Mouse (Mus musculus): ENCODE measurements around the gene L2hgdh. TPM values are rescaled to one million over a fixed set of nuclear protein-coding genes. Genes with fewer than 3 reads are reported as not detected.

L2hgdh gene
- total RNA-seq (2021), result 10 to 100 TPM; 14.6 to 19.6 TPM
- long read RNA-seq, transcript L2hgdh-201 (10 exons, 3,340 nt), result major isoform, 10 of 14 reads
- long read RNA-seq, partial matches to known transcripts, result 2 of 14 reads
- long read RNA-seq, other reads (novel, unspliced or antisense), result 2 of 14 reads

GRCm38 (mm10) chr12:69724711-69725460 lies at the start of gene L2hgdh, which contains the start of gene Atp5s:
Gene L2hgdh (minus strand): TSS chr12:69724873.
Gene Atp5s (plus strand): TSS chr12:69724950.
- peak; percentile 91 to 97 for DNase-seq (ENCODE audit: low spot score in 2 of 2)

- DNase-seq (ENCODE audit: low spot score in 2 of 2), result no peak
Observed at GRCm38 (mm10) chr12:69768841-69769240, 44.2 kb upstream of the L2hgdh start.

GRCm38 (mm10) chr12:69767476-69768258 lies 43.0 kb upstream of the L2hgdh start:
- no peak for DNase-seq (ENCODE audit: low spot score in 2 of 2)

GRCm38 (mm10) chr12:69766185-69766904 lies 41.7 kb upstream of the L2hgdh start:
- no peak for DNase-seq (ENCODE audit: low spot score in 2 of 2)

GRCm38 (mm10) chr12:69765543-69765942 lies 40.9 kb upstream of the L2hgdh start:
- DNase-seq (ENCODE audit: low spot score in 2 of 2), result no peak

DNA sequence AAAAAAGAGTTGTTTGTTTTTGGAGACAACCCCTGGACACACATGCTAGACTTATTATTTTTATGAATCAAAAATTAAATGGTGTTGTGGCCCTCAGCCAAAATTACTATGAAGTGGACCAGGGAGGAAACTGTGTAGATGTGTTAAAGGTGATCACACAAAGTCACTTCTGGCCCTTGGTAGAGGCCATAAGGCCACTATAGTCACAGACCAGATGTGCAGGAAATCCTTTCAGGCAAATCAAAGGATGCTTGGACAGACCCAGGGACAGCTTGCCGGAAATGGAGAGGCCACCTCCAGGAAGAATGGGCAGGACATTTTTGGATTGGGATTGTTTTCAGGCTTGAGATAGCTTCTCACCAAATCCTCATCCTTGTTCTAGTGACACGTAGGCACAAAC lies 36.9 kb upstream of the L2hgdh start:
- no peak for DNase-seq (ENCODE audit: low spot score in 2 of 2)

GRCm38 (mm10) chr12:69760743-69761406 lies 36.2 kb upstream of the L2hgdh start:
- DNase-seq (ENCODE audit: low spot score in 2 of 2), result no peak

- no peak for DNase-seq (ENCODE audit: low spot score in 2 of 2)
Observed at GRCm38 (mm10) chr12:69760014-69760413, 35.3 kb upstream of the L2hgdh start.

GRCm38 (mm10) chr12:69759267-69759885 lies 34.7 kb upstream of the L2hgdh start:
- DNase-seq (ENCODE audit: low spot score in 2 of 2), result no peak

DNA sequence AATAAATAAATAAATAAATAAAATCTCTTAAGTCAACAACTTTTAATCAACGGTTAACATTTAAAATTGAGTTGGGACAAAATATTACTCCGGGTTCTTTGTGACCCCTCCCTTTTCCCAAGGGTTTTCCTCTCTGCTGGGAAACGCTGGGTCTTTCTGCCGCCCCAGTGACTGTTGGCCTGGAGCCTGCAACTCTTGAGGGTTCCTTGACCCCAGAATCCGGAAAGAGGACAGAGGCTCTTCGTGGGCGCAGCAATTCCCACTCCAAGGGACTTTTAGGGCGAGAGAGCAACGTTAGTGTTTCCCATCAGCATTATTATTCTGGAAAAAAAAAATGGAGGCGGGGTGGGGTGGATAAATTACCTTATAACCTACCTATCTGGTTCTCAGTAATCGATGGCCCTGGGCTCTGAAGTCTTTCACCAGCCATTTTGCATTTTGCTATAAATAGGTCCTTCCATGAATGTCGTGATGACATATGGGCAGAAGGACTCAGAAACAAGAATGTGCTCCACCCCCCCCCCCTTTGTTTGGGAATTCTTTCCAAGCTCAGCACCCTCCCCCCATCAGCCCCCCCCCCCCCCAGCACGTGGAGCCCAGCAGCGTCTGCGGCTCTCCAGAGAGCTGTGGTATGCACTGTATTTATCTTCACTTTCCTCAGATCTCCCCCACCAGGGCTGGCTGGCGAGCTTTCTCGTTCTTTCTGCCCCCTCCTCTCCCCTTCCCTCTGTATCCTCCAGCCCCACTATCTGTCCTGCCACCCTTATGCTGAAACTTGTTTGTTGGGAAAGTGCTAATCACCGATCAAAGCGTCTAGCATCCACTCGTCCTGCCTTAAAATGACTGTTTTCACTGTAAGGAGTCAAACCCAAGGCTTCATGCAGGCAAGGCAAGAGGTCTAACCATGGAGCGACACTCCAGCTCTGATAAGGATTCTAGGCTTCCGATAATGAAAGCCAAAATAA lies 33.8 kb upstream of the L2hgdh start:
- DNase-seq (ENCODE audit: low spot score in 2 of 2), result no peak

- DNase-seq (ENCODE audit: low spot score in 2 of 2), result peak; percentile 50 to 80
Observed at GRCm38 (mm10) chr12:69757418-69758141, 32.9 kb upstream of the L2hgdh start.

GRCm38 (mm10) chr12:69756015-69756414 lies 31.3 kb upstream of the L2hgdh start:
- no peak for DNase-seq (ENCODE audit: low spot score in 2 of 2)

DNA sequence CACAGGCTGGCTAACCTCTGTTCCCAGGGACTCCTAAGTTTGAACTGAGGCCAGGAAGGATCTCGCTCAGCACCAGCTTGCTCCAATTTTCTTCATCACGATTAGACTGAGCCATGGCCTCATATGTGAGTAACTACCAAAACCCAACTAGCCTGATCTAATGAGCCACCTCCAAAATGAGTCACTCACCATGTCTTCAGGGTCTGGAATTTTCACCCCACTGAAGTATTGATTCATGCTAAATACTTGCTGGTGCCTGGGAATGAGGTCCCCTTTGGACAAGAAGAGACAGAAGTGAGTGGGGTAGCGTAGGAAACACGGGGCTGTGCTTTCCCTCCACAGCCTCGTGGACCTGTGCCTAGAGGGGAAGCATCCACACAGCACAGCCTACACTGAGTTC lies 29.3 kb upstream of the L2hgdh start:
- no peak for DNase-seq (ENCODE audit: low spot score in 2 of 2)

DNA sequence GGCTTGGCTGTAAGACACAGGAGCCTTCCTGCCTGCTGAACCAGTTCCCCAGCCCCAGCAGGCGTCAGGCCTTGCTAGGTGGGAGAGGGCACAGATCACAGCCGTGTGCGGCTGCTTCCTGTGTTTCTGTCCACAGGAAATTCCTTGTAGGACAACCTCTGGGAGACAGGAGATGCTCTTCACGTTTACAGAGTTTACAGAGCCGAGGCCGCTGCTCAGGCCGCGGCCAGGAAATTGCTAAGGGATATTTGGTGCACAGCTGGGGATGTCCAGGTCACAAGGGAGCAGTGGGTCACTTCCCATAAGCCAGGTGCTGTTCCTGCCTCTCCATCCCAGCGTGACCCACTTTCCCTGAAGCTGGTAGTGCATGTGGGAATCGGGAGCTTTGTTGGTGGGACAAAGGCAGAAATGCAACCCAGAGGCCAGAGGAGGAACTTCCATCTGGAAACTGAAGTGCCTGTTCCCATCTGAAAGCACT lies 27.2 kb upstream of the L2hgdh start:
- no peak for DNase-seq (ENCODE audit: low spot score in 2 of 2)

DNA sequence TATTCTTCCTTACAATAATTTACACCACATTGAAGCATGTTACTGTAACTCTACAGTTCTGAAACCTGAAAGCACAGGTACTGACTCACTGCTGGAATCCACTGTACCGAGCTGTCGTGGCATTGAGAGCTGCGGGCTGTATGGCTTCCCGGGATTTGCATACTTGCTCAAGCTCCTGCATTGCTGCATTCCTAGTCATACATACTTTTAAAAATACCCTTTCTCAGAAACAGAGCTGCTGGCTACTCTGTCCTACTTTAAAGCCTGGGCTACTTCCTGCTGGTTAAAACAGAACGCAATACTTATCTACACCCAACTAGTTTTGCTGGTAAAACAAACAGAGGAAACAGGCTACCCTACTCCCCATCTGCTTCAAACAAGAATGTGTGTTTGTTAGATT lies 19.5 kb upstream of the L2hgdh start:
- no peak for DNase-seq (ENCODE audit: low spot score in 2 of 2)

DNA sequence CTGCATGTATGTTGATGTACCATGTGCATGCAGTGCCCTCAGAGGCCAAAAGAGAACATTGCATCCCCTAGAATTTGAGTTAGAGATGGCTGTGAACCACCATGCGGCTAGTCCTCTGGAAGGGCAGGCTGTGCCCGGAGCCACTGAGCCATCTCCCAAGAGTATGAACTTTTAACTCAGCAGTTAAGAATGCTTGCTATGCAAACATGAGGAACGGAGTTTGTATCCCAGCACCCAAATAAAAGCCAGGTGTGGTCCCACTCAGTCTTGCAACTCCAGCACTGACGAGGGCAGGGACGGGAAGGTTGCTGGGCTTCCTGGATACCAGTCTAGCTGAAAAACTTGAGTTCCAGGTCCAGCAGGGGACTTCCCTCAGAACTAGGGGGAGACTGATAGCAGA lies 17.3 kb upstream of the L2hgdh start:
- no peak for DNase-seq (ENCODE audit: low spot score in 2 of 2)

DNA sequence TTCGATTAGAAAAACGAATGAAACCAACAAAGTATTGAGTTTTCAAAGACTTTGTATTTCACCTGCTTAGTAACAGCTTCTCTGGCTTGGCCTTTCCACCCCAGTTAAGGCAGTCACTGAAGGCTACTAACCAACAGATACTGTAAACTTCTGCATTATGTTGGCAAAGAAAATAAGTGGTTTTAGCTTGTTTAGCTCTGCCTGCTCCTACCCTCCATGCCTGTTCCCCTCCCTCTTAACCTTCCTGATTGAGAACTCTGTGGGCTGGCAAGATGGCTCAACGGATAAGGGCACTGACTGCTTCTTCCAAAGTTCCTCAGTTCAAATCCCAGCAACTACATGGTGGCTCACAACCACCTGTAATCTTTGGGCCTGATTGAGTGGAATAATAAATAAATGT lies 9.2 kb upstream of the L2hgdh start:
- no peak for DNase-seq (ENCODE audit: low spot score in 2 of 2)

- DNase-seq (ENCODE audit: low spot score in 2 of 2), result no peak
Observed at GRCm38 (mm10) chr12:69733518-69733917, 8.8 kb upstream of the L2hgdh start.

DNA sequence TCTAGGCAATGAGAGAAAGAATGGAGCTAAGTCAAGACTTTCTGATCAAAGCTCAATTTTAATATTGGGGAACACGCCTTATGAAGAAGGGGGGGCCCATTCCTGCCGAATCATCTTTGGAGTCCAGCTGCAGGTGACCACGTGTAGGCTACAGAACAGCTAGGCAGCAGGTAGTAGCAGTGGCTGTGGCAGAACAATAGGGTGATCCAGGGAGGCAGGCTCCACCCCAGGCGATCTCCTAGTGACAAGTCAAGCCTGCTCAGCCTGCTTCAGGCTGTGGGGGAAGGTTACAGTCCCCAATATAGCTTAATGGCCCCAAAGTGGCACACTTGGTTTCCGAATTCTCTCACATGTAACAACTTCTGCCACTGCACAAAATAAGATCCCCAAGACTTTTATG lies 7.5 kb upstream of the L2hgdh start:
- no peak for DNase-seq (ENCODE audit: low spot score in 2 of 2)

Measured in layer of hippocampus, adult 18-20 months (tissue).